12 mouse cellular contexts compared by ENCODE assay signal in the genomic region with DNA sequence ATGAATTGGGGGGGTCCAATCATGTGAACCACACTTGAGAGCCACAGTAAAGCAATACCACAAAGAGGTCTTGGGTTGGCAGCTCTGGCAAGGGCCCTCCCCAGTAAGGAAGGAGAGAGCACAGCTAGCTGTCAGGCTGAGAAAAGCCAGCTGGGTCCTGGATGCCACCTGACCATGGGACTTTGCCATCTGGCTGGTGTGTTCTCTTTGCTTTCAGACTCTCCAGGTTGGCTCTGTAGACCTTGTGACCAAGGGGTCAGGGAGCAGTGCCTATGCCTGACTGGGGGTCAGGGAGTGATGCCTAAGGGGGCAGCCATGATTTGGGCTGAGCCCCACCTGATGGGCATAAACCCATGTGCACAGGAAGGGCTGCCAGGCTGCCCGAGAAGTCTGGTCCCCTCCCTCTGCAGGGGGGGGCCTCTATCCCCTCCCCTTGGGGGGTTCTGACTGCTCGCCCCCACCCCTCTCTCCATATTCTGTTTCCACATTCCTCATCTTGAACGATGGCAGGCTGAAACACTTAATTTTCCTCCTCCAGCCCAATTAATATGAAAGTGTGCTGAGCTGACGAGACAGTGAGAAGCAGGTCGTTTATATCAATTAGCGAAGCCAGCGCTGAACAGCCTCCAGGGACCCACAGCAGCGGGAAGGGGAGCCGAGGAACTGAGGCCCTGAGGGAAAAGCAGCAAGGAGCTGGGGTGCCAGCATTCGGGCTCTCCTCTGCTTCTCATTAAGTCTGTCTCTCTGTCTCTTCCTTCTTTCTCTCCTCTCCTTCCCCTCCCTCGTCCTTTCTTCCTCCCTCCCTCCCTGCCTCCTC.
DNase-seq lines count a peak whose midpoint lies in the region; ATAC-seq and TF ChIP-seq lines count a peak whose summit lies in the region.
"Had no signal": no experiment of that assay in that cellular context is flagged by ENCODE, and none has a peak within 500 bp of the region (broad histone marks: within the 10 kb centered on the region; RNA-seq: fewer than 3 reads in every experiment).

No protein-coding gene starts in this region.

- H3K4me3 ChIP-seq in stomach, embryonic 15.5 days (replicated peaks), result no peak overlapping the region
- no peak overlapping the region for H3K4me3 ChIP-seq in stomach, postnatal 0 days (ENCODE audit: low read depth, low read length)
- H3K4me3 ChIP-seq in limb, embryonic 15.5 days, result no peak overlapping the region
- H3K4me3 ChIP-seq: liver, embryonic 12.5 days had no signal

- peaks cover 13% of the 10 kb centered on the region for H3K4me1 ChIP-seq in stomach, embryonic 15.5 days
- H3K4me1 ChIP-seq in stomach, postnatal 0 days (replicated peaks; ENCODE audit: control insufficient read depth, insufficient read depth), result no peaks in the 10 kb centered on the region
- H3K4me1 ChIP-seq in limb, embryonic 15.5 days, result peaks cover 28% of the 10 kb centered on the region
- H3K4me1 ChIP-seq: liver, embryonic 12.5 days had no signal

- H3K9ac ChIP-seq in stomach, embryonic 15.5 days, result no peak overlapping the region
- no peak overlapping the region for H3K9ac ChIP-seq in stomach, postnatal 0 days (ENCODE audit: low read length)
- H3K9ac ChIP-seq in limb, embryonic 15.5 days, result no peak overlapping the region
- H3K9ac ChIP-seq: liver, embryonic 12.5 days had no signal

- ATAC-seq in stomach, embryonic 15.5 days (ENCODE audit: insufficient read depth, low FRiP score, low read depth), result peak; percentile 51; the same call in 1 of the 2 replicates
- no peak for ATAC-seq in stomach, postnatal 0 days (ENCODE audit: low FRiP score, low TSS enrichment)
- no peak for ATAC-seq in limb, embryonic 15.5 days (ENCODE audit: insufficient number of reproducible peaks, low FRiP score, low TSS enrichment, low read depth)
- ATAC-seq: liver, embryonic 12.5 days had no signal

- 17% methylated on average over 11 of the region's 11 CpGs for WGBS in stomach, embryonic 15.5 days
- 33% methylated on average over 11 of the region's 11 CpGs for WGBS in stomach, postnatal 0 days
- WGBS in limb, embryonic 15.5 days, result 9% methylated on average over 11 of the region's 11 CpGs

- DNase-seq in cerebellum, postnatal 10 days, result peak; percentile 49
- DNase-seq in cerebellum, adult 18-20 months, result no peak
- no peak for DNase-seq in stomach, postnatal 0 days (ENCODE audit: low spot score)
- no peak for DNase-seq in lung, postnatal 4 days
- DNase-seq in left cerebral cortex, adult 18-20 months (ENCODE audit: low spot score in 2 of 2), result no peak
- DNase-seq in thymus, postnatal 25 days, result no peak
- DNase-seq: adrenal gland, adult 8-10 months; cerebellum, adult 2 months had no signal

- no peak overlapping the region for H3K27ac ChIP-seq in stomach, embryonic 15.5 days
- no peak overlapping the region for H3K27ac ChIP-seq in stomach, postnatal 0 days (replicated peaks)
- H3K27ac ChIP-seq in limb, embryonic 15.5 days, result no peak overlapping the region
- H3K27ac ChIP-seq: liver, embryonic 12.5 days had no signal

- no peaks in the 10 kb centered on the region for H3K36me3 ChIP-seq in stomach, embryonic 15.5 days
- H3K36me3 ChIP-seq in stomach, postnatal 0 days (ENCODE audit: control insufficient read depth, insufficient read depth, low read length), result no peaks in the 10 kb centered on the region
- H3K36me3 ChIP-seq in limb, embryonic 15.5 days, result no peaks in the 10 kb centered on the region
- H3K36me3 ChIP-seq: G1E; liver, embryonic 12.5 days had no signal

- TF ChIP-seq CTCF in stomach, postnatal 0 days (IDR thresholded peaks at IDR 0.05; ENCODE audit: low read depth), result no peak

- TF ChIP-seq EP300 in stomach, postnatal 0 days (optimal IDR thresholded peaks at IDR 0.05), result no peak

- no peaks in the 10 kb centered on the region for H3K9me3 ChIP-seq in stomach, embryonic 15.5 days
- H3K9me3 ChIP-seq in stomach, postnatal 0 days (ENCODE audit: control insufficient read depth, low read length), result no peaks in the 10 kb centered on the region
- no peaks in the 10 kb centered on the region for H3K9me3 ChIP-seq in limb, embryonic 15.5 days
- H3K9me3 ChIP-seq: liver, embryonic 12.5 days had no signal

- no peaks in the 10 kb centered on the region for H3K27me3 ChIP-seq in stomach, embryonic 15.5 days (replicated peaks)
- H3K27me3 ChIP-seq in stomach, postnatal 0 days (ENCODE audit: control insufficient read depth, insufficient read depth, low read length), result no peaks in the 10 kb centered on the region
- H3K27me3 ChIP-seq in limb, embryonic 15.5 days, result no peaks in the 10 kb centered on the region
- H3K27me3 ChIP-seq: liver, embryonic 12.5 days had no signal

- H3K4me2 ChIP-seq in stomach, embryonic 15.5 days, result peak overlapping the region; percentile 8; the same call in 1 of the 2 replicates
- H3K4me2 ChIP-seq in stomach, postnatal 0 days (replicated peaks; ENCODE audit: low read depth), result no peak overlapping the region
- H3K4me2 ChIP-seq in limb, embryonic 15.5 days, result 0 out of 2 replicates have a peak overlapping the region, but pooled peaks have one; percentile 0
- H3K4me2 ChIP-seq: liver, embryonic 12.5 days had no signal

Comparison
In these comparisons a context has a peak if more than half of its experiments do, and no peak if none do; other contexts are left out.
1. DNase-seq: peak in cerebellum, postnatal 10 days (2 of 2); none in cerebellum, adult 18-20 months (0 of 2), stomach, postnatal 0 days (single experiment), lung, postnatal 4 days (0 of 2), left cerebral cortex, adult 18-20 months (0 of 2) and thymus, postnatal 25 days (single experiment).